Mouse (Mus musculus) MEL (cell line): Measurements from ENCODE around the gene Gipc2. TPM values are rescaled to one million over a fixed set of nuclear protein-coding genes. Genes with fewer than 3 reads are reported as not detected.

ENCODE experiments used
- DNase-seq: peaks from one replicate; pipeline ENCODE4 v3.0.0; 2011; ENCODE audit warnings: low read depth, low spot score
- H3K27ac ChIP-seq: 2 replicates; pipeline ENCODE4 v1.5.1; 2012; ENCODE audit warnings: low read depth, mild to moderate bottlenecking, control low read depth, low read length, moderate library complexity; ENCODE audit not compliant: control insufficient read depth
- H3K27me3 ChIP-seq, 2 experiments: fragments of 150-350 bp in 1 of 2; sonication (generic) in 1 of 2; 2 replicates each; pipeline ENCODE4 v1.6.1; 2012; ENCODE audit warnings: low read length in 2 of 2, mild to moderate bottlenecking in 2 of 2, improper control_type of control experiment in 1 of 2, moderate library complexity in 1 of 2; ENCODE audit not compliant: insufficient read depth in 2 of 2, control insufficient read depth in 1 of 2
- H3K36me3 ChIP-seq, 2 experiments: 2 replicates each; pipeline ENCODE4 v1.6.1; 2012 to 2014; ENCODE audit warnings: low read length in 2 of 2, improper control_type of control experiment in 1 of 2, inconsistent platforms in 1 of 2, mild to moderate bottlenecking in 1 of 2; ENCODE audit not compliant: insufficient read depth in 2 of 2, control insufficient read depth in 1 of 2
- H3K4me1 ChIP-seq, 2 experiments: fragments of 150-350 bp in 1 of 2; sonication (generic) in 1 of 2; 2 replicates each; pipeline ENCODE4 v1.6.1; 2012; ENCODE audit warnings: low read length in 2 of 2, improper control_type of control experiment in 1 of 2, mild to moderate bottlenecking in 1 of 2; ENCODE audit not compliant: insufficient read depth in 2 of 2, control insufficient read depth in 1 of 2
- H3K4me3 ChIP-seq, 2 experiments: fragments of 150-350 bp in 1 of 2; sonication (generic) in 1 of 2; 2 replicates each; pipeline ENCODE4 v1.5.1; 2012; ENCODE audit warnings: low read depth in 2 of 2, low read length in 2 of 2, mild to moderate bottlenecking in 2 of 2, moderate library complexity in 2 of 2, control low read depth in 1 of 2, improper control_type of control experiment in 1 of 2; ENCODE audit not compliant: control insufficient read depth in 1 of 2, insufficient read depth in 1 of 2
- H3K79me2 ChIP-seq: 2 replicates; pipeline ENCODE4 v1.6.1; 2012; ENCODE audit warnings: mild to moderate bottlenecking, low read length, moderate library complexity; ENCODE audit not compliant: control insufficient read depth, poor library complexity, insufficient read depth
- H3K9ac ChIP-seq: 2 replicates; pipeline ENCODE4 v1.6.1; 2012; ENCODE audit warnings: low read depth, mild to moderate bottlenecking, control low read depth, low read length, moderate library complexity; ENCODE audit not compliant: control insufficient read depth, poor library complexity, severe bottlenecking
- H3K9me3 ChIP-seq: fragments of 150-350 bp; sonication (generic); replicated peaks from 2 replicates; pipeline ENCODE4 v1.6.1; 2012; ENCODE audit warnings: mild to moderate bottlenecking, low read length, improper control_type of control experiment, moderate library complexity; ENCODE audit not compliant: insufficient read depth
- BHLHE40 ChIP-seq: IDR thresholded peaks from 2 replicates; pipeline ENCODE4 v1.6.1; 2012; ENCODE audit warnings: low read depth, mild to moderate bottlenecking, inconsistent platforms, low read length, improper control_type of control experiment, borderline replicate concordance
- CTCF ChIP-seq, 3 experiments: IDR thresholded peaks in 2 of 3; conservative IDR thresholded peaks in 1 of 3; 2 replicates each; pipeline ENCODE4 v1.5.1; 2011 to 2012; ENCODE audit warnings: low read length in 3 of 3, low read depth in 2 of 3, mild to moderate bottlenecking in 2 of 3, improper control_type of control experiment in 1 of 3, inconsistent platforms in 1 of 3, mixed read lengths in 1 of 3, moderate library complexity in 1 of 3; ENCODE audit not compliant: control insufficient read depth in 1 of 3, insufficient read depth in 1 of 3, poor library complexity in 1 of 3, severe bottlenecking in 1 of 3
- ELF1 ChIP-seq: IDR thresholded peaks from 2 replicates; pipeline ENCODE4 v1.6.1; 2014; ENCODE audit warnings: low read depth, mild to moderate bottlenecking, inconsistent platforms, low read length, improper control_type of control experiment, moderate library complexity
- EP300 ChIP-seq, 2 experiments: IDR thresholded peaks; 2 replicates each; pipeline ENCODE4 v1.6.1; 2011; ENCODE audit warnings: improper control_type of control experiment in 2 of 2, low read length in 2 of 2, low read depth in 1 of 2, mild to moderate bottlenecking in 1 of 2
- ETS1 ChIP-seq: IDR thresholded peaks from 2 replicates; pipeline ENCODE4 v1.6.1; 2012; ENCODE audit warnings: low read depth, mild to moderate bottlenecking, inconsistent platforms, low read length, improper control_type of control experiment, moderate library complexity
- GATA1 ChIP-seq: IDR thresholded peaks from 2 replicates; pipeline ENCODE4 v1.6.1; 2011; ENCODE audit warnings: low read depth, low read length, improper control_type of control experiment
- HCFC1 ChIP-seq: IDR thresholded peaks from 2 replicates; pipeline ENCODE4 v1.6.1; 2012; ENCODE audit warnings: low read depth, mild to moderate bottlenecking, inconsistent platforms, low read length, improper control_type of control experiment, moderate library complexity
- JUND ChIP-seq: IDR thresholded peaks from 2 replicates; pipeline ENCODE4 v1.6.1; 2011; ENCODE audit warnings: low read depth, mild to moderate bottlenecking, improper control_type of control experiment, low read length
- MAX ChIP-seq: IDR thresholded peaks from 2 replicates; pipeline ENCODE4 v1.6.1; 2011; ENCODE audit warnings: low read length, improper control_type of control experiment
- MAZ ChIP-seq: IDR thresholded peaks from 2 replicates; pipeline ENCODE4 v1.6.1; 2012; ENCODE audit warnings: low read depth, mild to moderate bottlenecking, inconsistent platforms, low read length, improper control_type of control experiment
- MXI1 ChIP-seq: IDR thresholded peaks from 2 replicates; pipeline ENCODE4 v1.6.1; 2011; ENCODE audit warnings: mild to moderate bottlenecking, low read depth, low read length, improper control_type of control experiment
- MYB ChIP-seq: IDR thresholded peaks from 2 replicates; pipeline ENCODE4 v1.6.1; 2011; ENCODE audit warnings: mild to moderate bottlenecking, low read depth, low read length, improper control_type of control experiment
- MYC ChIP-seq: IDR thresholded peaks from 2 replicates; pipeline ENCODE4 v1.6.1; 2011; ENCODE audit warnings: low read depth, mild to moderate bottlenecking, low read length, improper control_type of control experiment, moderate library complexity
- POLR2AphosphoS5 ChIP-seq: IDR thresholded peaks from 2 replicates; pipeline ENCODE4 v1.6.1; 2012; ENCODE audit warnings: low read depth, borderline replicate concordance, mild to moderate bottlenecking, inconsistent platforms, low read length, moderate library complexity, mixed read lengths
- RCOR1 ChIP-seq: IDR thresholded peaks from 2 replicates; pipeline ENCODE4 v1.6.1; 2012; ENCODE audit warnings: low read depth, mild to moderate bottlenecking, inconsistent platforms, low read length, improper control_type of control experiment
- SIN3A ChIP-seq: IDR thresholded peaks from 2 replicates; pipeline ENCODE4 v1.6.1; 2012; ENCODE audit warnings: low read length, improper control_type of control experiment, inconsistent platforms
- TBP ChIP-seq: IDR thresholded peaks from 2 replicates; pipeline ENCODE4 v1.8.0; 2011; ENCODE audit warnings: low read depth, low read length, improper control_type of control experiment
- UBTF ChIP-seq: IDR thresholded peaks from 2 replicates; pipeline ENCODE4 v1.6.1; 2012; ENCODE audit warnings: low read depth, mild to moderate bottlenecking, inconsistent platforms, low read length, improper control_type of control experiment, moderate library complexity, borderline replicate concordance; ENCODE audit not compliant: insufficient read depth
- USF1 ChIP-seq: IDR thresholded peaks from 2 replicates; pipeline ENCODE4 v1.6.1; 2014; ENCODE audit warnings: low read depth, mild to moderate bottlenecking, inconsistent platforms, low read length, improper control_type of control experiment, moderate library complexity
- ZMIZ1 ChIP-seq: IDR thresholded peaks from 2 replicates; pipeline ENCODE4 v1.6.1; 2012; ENCODE audit warnings: low read depth, mild to moderate bottlenecking, inconsistent platforms, low read length, improper control_type of control experiment, moderate library complexity
- polyA plus RNA-seq, 2 experiments: library from polyadenylated mRNA; stranded (reverse) in 1 of 2; unstranded in 1 of 2; fragments of >175 nt in 1 of 2; fragments of >200 nt in 1 of 2; gene quantifications; 2 replicates each; pipeline versions ENCODE4 v1.2.1 to v1.2.4; 2012; ENCODE audit warnings: low replicate concordance in 2 of 2, low read depth in 1 of 2; ENCODE audit not compliant: insufficient read length in 2 of 2, insufficient read depth in 1 of 2, missing spikeins in 1 of 2
- total RNA-seq: library from RNA; depleted of rRNA; stranded (reverse); fragments of 300-350 nt; gene quantifications from 2 replicates; pipeline ENCODE4 v1.2.3, GENCODE M21; 2012

The Gipc2 gene
- total and polyA plus RNA-seq, 3 experiments = 0.27 to 0.78 TPM; not detected in 1

- peak; percentile 98 for TF ChIP-seq ZMIZ1
- TF ChIP-seq POLR2AphosphoS5 = peak; percentile 39
- TF ChIP-seq MYB = no peak
- TF ChIP-seq HCFC1 = peak; percentile 86
- TF ChIP-seq MYC = peak; percentile 92
- TF ChIP-seq UBTF = no peak
- peak; percentile 17; the same call in 1 of the 2 replicates for TF ChIP-seq MAZ
- TF ChIP-seq CTCF (IDR thresholded peaks at IDR 0.05 in 2 of 3, conservative IDR thresholded peaks at IDR 0.05 in 1 of 3; ENCODE audit: control insufficient read depth in 1 of 3, insufficient read depth in 1 of 3, low read depth in 2 of 3, low read length in 3 of 3, poor library complexity in 1 of 3, severe bottlenecking in 1 of 3) = no peak
These were observed 44.1 kb upstream of the Gipc2 start, which contains the start of the genes Dnajb4 and Fubp1 (continued) for GRCm38 (mm10) chr3:152209967-152210634.

GRCm38 (mm10) chr3:152209177-152209966 is 43.3 kb upstream of the Gipc2 start:
- no peaks in the 10 kb centered on the region for H3K9me3 ChIP-seq
- peak; percentile 22; the same call in 1 of the 2 replicates for TF ChIP-seq GATA1
- TF ChIP-seq BHLHE40 = peak; percentile 71; the same call in 1 of the 2 replicates
- TF ChIP-seq RCOR1 = 0 out of 2 replicates have a peak, but pooled peaks have one; percentile 13
- TF ChIP-seq MAX = peak; percentile 72
- TF ChIP-seq MYC = peak; percentile 86
- no peak for TF ChIP-seq ZMIZ1
- peak; percentile 34; the same call in 1 of the 2 replicates for TF ChIP-seq TBP
- TF ChIP-seq MXI1 = peak; percentile 73; the same call in 1 of the 2 replicates
- no peak for TF ChIP-seq ELF1
- peak; percentile 70; the same call in 1 of the 2 replicates for TF ChIP-seq SIN3A
- peak in 1 of 2 experiments; percentile 19; a peak in 2 of 4 replicates for TF ChIP-seq EP300 (IDR thresholded peaks at IDR 0.05; ENCODE audit: low read depth in 1 of 2, low read length in 2 of 2)
- 0 out of 2 replicates have a peak, but pooled peaks have one; percentile 34 for TF ChIP-seq USF1
- no peak for TF ChIP-seq JUND
- no peak for TF ChIP-seq POLR2AphosphoS5
- 0 out of 2 replicates have a peak, but pooled peaks have one; percentile 30 for TF ChIP-seq ETS1
- H3K79me2 ChIP-seq = peaks cover 50% of the 10 kb centered on the region
- H3K9ac ChIP-seq = peak overlapping the region; percentile 88
- peak; percentile 73 for DNase-seq
- H3K36me3 ChIP-seq = peaks cover 18 to 42% of the 10 kb centered on the region in 2 experiments
- H3K27me3 ChIP-seq = no peaks in the 10 kb centered on the region
- peaks cover 16 to 19% of the 10 kb centered on the region in 2 experiments for H3K4me1 ChIP-seq
- H3K4me3 ChIP-seq = peak overlapping the region; percentile 65 to 92
- H3K27ac ChIP-seq = peak overlapping the region; percentile 90
